Mouse (Mus musculus) stomach, embryonic 16.5 days (tissue): ENCODE results near the gene Cog6. TPM values are rescaled to one million over a fixed set of nuclear protein-coding genes. Genes with fewer than 3 reads are reported as not detected.

Experiments used
- ATAC-seq: fragments of 200-750 bp; cut with Nextera tagmentation; 2 replicates; pipeline ENCODE4 v1.8.0; 2017; ENCODE audit warnings: moderate number of reproducible peaks, moderate TSS enrichment; ENCODE audit not compliant: insufficient read depth, low FRiP score
- H3K27ac ChIP-seq: fragments of 300-500 bp; sonication (generic); 2 replicates; pipeline ENCODE4 v1.5.1; 2014; ENCODE audit warnings: low read length
- H3K27me3 ChIP-seq: fragments of 300-500 bp; sonication (generic); 2 replicates; pipeline ENCODE4 v1.6.1; 2014; ENCODE audit warnings: low read length, control low read depth, mixed read lengths; ENCODE audit not compliant: control insufficient read depth, insufficient read depth
- H3K36me3 ChIP-seq: fragments of 300-500 bp; sonication (generic); 2 replicates; pipeline ENCODE4 v1.6.1; 2014; ENCODE audit warnings: low read length; ENCODE audit not compliant: control insufficient read depth, insufficient read depth
- H3K4me1 ChIP-seq: fragments of 300-500 bp; sonication (generic); 2 replicates; pipeline ENCODE4 v1.6.1; 2014; ENCODE audit warnings: low read length, control low read depth, mixed read lengths; ENCODE audit not compliant: control insufficient read depth, insufficient read depth
- H3K4me2 ChIP-seq: fragments of 300-500 bp; sonication (generic); 2 replicates; pipeline ENCODE4 v1.6.1; 2014; ENCODE audit warnings: low read depth, low read length, mixed read lengths
- H3K4me3 ChIP-seq: fragments of 300-500 bp; sonication (generic); replicated peaks from 2 replicates; pipeline ENCODE4 v1.5.1; 2014; ENCODE audit warnings: mild to moderate bottlenecking, low read length
- H3K9ac ChIP-seq: fragments of 300-500 bp; sonication (generic); 2 replicates; pipeline ENCODE4 v1.6.1; 2014; ENCODE audit warnings: low read length
- H3K9me3 ChIP-seq: fragments of 300-500 bp; sonication (generic); replicated peaks from 2 replicates; pipeline ENCODE4 v1.6.1; 2016; ENCODE audit warnings: low read length, control low read depth; ENCODE audit not compliant: control insufficient read depth
- WGBS: fragments of 180-500 bp; shearing (Covaris S2); extraction: QIAGEN DNeasy Blood & Tissue Kit; methylation state at CpG from one replicate; pipeline ENCODE4 v1.1.7; 2014; 5-methylcytosine and 5-hydroxymethylcytosine counted together
- polyA plus RNA-seq: library from polyadenylated mRNA; unstranded; fragments of >200 nt; fragmentation: Nextera tagmentation; extraction: Ambion mirVana; gene quantifications from 2 replicates; pipeline ENCODE4 v1.2.1, GENCODE M21; 2015

Gene Cog6
- polyA plus RNA-seq, 1 experiment from 2014 or later = 46.8 TPM

DNA sequence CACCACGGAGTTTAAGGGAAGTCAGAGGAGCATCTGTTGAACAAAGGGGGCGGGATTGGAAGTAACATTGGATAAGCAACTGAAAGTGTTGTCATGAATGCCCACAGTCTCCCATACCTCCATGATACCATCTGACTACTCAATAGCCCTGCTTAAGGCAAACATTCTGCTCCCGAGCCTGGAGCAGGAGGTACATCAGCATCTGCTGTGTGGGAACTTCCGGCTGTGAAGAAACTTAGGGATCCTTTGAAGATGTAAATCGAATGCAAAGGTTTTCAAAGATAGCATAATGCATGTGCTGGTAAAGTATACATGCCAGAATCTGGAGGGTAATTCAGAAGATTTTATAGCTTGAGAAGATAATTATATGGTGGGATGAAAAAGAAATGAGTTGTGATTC is 21.9 kb upstream of the Cog6 start:
- Histone ChIP-seq H3K9me3 (no peaks in the 10 kb centered on the region), H3K4me1 (peaks cover 4% of the 10 kb centered on the region), H3K27ac (no peak overlapping the region), H3K27me3 (no peaks in the 10 kb centered on the region), H3K4me3 (no peak overlapping the region), H3K36me3 (no peaks in the 10 kb centered on the region), H3K9ac (no peak overlapping the region), H3K4me2 (no peak overlapping the region)
- no peak for ATAC-seq
- WGBS = 67% methylated on average over 5 of the region's 5 CpGs

DNA sequence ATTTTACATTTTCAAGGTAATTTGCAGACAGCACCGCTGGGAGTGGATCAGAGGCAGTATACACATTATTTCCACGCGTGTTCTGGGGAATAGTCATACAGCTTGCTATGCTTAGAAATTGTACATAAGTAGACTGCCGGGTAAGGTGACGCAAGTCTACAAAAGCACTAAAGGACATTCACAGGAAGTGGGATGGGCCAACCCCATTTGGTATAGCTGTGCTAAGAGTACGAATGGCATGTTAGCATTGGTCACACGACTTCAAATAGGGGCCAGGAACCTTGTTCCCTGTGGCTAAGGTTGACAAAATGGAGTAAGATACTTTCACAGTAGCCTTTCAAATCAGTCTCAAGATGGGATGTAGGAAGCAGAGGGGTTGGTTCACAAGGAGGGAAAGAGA is 19.9 kb upstream of the Cog6 start:
- no peak overlapping the region for H3K27ac ChIP-seq
- no peak overlapping the region for H3K4me2 ChIP-seq
- no peaks in the 10 kb centered on the region for H3K4me1 ChIP-seq
- no peak overlapping the region for H3K4me3 ChIP-seq
- WGBS = 81% methylated on average over 7 of the region's 7 CpGs
- no peaks in the 10 kb centered on the region for H3K9me3 ChIP-seq
- no peak overlapping the region for H3K9ac ChIP-seq
- no peaks in the 10 kb centered on the region for H3K27me3 ChIP-seq
- ATAC-seq = no peak
- no peaks in the 10 kb centered on the region for H3K36me3 ChIP-seq

DNA sequence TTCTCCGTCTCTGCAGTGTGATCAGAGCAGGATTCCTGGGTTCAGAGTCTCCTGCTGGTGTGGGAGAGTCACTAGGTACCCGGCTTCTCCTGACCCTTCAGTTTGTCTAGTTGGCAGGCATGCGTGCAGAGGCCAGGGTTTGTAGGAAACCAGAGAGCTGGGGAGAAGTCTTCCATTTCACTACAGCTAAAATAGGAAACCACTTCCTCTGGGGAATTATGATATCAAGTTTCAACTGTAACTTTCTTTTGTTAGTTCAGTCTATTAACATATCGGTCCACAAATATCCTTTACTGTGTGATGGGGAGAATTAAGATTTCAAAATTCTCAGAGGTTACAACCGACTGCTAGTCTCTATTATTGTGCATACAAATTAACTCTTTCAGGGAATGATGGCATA is 19.0 kb upstream of the Cog6 start:
- Histone ChIP-seq H3K27ac (no peak overlapping the region), H3K4me1 (no peaks in the 10 kb centered on the region), H3K27me3 (no peaks in the 10 kb centered on the region), H3K4me2 (no peak overlapping the region), H3K9ac (no peak overlapping the region), H3K36me3 (no peaks in the 10 kb centered on the region), H3K9me3 (no peaks in the 10 kb centered on the region), H3K4me3 (no peak overlapping the region)
- ATAC-seq = no peak
- WGBS = 62% methylated on average over 5 of the region's 5 CpGs

DNA sequence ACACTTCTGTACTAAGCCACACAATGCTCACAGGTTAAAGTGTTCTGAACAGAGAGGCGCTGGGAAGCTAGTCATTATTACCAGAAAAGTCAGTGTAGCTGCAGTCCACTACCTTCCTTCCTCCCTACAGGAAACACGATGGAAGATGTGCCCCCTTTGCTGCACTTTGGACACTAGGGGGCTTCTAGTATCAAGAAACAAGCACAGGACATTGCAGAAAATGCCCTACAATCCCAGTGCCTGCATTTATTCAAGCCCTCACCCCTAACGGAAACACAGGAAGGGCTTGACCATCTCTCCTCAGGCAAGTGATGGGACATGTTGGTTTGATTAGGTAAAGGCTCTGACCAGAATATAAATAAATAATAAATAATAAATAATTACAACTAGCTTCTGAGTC is 16.4 kb upstream of the Cog6 start:
- Histone ChIP-seq H3K36me3 (no peaks in the 10 kb centered on the region), H3K27me3 (no peaks in the 10 kb centered on the region), H3K4me3 (no peak overlapping the region), H3K9ac (no peak overlapping the region), H3K4me2 (no peak overlapping the region), H3K4me1 (no peaks in the 10 kb centered on the region), H3K27ac (no peak overlapping the region), H3K9me3 (no peaks in the 10 kb centered on the region)
- no peak for ATAC-seq
- 24% methylated on average over 3 of the region's 3 CpGs for WGBS

DNA sequence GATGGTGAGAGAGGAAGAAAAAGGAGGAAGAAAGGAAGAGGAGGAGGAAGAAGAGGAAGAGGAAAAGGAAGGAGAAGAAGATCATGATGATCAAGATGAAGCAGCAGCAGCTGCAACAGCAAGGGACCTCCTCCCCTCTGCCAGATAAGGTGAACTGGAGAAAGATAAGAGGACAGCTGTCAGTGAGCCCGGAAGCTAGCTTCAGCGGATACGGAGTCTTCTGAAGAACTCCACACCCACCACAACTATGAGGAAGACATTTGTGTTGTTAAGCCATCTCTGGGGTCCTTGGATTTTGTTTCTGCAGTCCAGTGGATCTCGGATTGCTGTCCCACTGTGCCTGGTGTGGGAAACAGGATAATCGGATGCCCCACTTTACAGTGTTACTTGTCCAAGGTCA is 15.4 kb upstream of the Cog6 start:
- no peaks in the 10 kb centered on the region for H3K36me3 ChIP-seq
- ATAC-seq = no peak
- 40% methylated on average over 5 of the region's 5 CpGs for WGBS
- no peak overlapping the region for H3K27ac ChIP-seq
- no peaks in the 10 kb centered on the region for H3K9me3 ChIP-seq
- no peak overlapping the region for H3K4me3 ChIP-seq
- no peaks in the 10 kb centered on the region for H3K27me3 ChIP-seq
- H3K4me2 ChIP-seq = no peak overlapping the region
- no peaks in the 10 kb centered on the region for H3K4me1 ChIP-seq
- H3K9ac ChIP-seq = no peak overlapping the region

DNA sequence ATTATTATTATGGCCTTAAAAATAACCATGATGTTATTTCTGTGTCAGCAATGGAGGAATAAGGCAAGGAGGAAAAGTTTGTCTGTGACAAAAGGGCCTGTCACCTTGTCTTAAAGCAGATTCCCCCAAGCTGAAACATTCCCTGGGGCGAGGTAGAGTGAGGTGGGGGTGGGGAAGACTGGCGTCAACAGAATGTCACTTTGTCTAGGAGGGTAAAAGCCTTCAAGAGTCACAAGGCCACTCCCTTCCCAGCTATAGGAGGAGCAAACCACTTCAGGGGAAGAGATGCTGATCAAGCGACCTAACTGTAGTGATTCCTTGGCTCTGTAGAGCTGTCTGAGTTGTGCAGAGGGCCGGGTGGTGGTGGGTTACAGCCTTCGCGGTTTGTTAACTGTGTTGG is 14.5 kb upstream of the Cog6 start:
- H3K4me2 ChIP-seq = no peak overlapping the region
- no peaks in the 10 kb centered on the region for H3K4me1 ChIP-seq
- H3K9ac ChIP-seq = no peak overlapping the region
- no peak overlapping the region for H3K27ac ChIP-seq
- no peak overlapping the region for H3K4me3 ChIP-seq
- WGBS = 45% methylated on average over 6 of the region's 6 CpGs
- H3K9me3 ChIP-seq = no peaks in the 10 kb centered on the region
- no peak for ATAC-seq
- H3K27me3 ChIP-seq = no peaks in the 10 kb centered on the region
- no peaks in the 10 kb centered on the region for H3K36me3 ChIP-seq

DNA sequence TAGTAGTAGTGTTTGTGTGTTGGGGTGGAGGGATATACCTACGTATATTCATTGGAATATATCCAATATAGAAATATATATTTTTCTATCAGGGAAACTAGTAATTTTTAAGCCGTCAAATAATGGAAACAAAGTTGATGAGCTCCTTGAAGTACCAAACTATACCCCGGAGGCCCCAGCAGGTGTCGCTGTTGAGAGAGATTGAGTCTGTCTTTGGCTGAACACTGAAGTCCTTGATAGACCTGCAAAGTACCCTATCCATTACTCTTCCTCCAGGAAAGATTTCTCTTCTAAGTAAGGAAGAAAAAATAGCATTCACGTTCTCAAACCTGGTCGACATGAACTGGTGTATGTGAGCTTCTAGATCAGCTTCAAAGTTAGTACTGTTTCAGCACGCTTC is 12.0 kb upstream of the Cog6 start:
- no peak overlapping the region for H3K9ac ChIP-seq
- no peak overlapping the region for H3K4me3 ChIP-seq
- no peaks in the 10 kb centered on the region for H3K4me1 ChIP-seq
- no peak overlapping the region for H3K27ac ChIP-seq
- H3K4me2 ChIP-seq = no peak overlapping the region
- H3K36me3 ChIP-seq = no peaks in the 10 kb centered on the region
- no peaks in the 10 kb centered on the region for H3K27me3 ChIP-seq
- 22% methylated on average over 7 of the region's 7 CpGs for WGBS
- no peaks in the 10 kb centered on the region for H3K9me3 ChIP-seq
- ATAC-seq = no peak

DNA sequence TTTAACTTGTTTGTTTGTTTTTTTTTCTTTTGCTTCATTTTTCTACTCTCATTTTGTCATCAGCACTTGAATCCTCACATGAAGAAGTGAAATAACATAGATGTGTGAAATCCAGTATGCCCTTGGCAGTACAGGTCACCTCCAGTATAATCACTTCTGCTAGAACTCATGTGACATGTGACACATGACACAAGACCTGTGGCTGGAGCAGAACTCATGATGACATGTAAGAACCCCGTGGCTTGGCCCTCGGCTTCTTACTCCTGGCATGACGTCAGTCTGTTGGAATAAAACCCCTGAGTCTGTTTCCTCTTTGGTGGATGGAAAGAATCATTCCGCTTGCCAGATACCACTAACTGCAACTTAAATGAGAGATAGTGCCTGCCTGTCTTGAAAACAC is 10.3 kb upstream of the Cog6 start:
- ATAC-seq = no peak
- Histone ChIP-seq H3K4me3 (no peak overlapping the region), H3K9me3 (no peaks in the 10 kb centered on the region), H3K27me3 (no peaks in the 10 kb centered on the region), H3K36me3 (no peaks in the 10 kb centered on the region), H3K9ac (no peak overlapping the region), H3K4me2 (no peak overlapping the region), H3K4me1 (no peaks in the 10 kb centered on the region), H3K27ac (no peak overlapping the region)
- 75% methylated on average over 4 of the region's 4 CpGs for WGBS

DNA sequence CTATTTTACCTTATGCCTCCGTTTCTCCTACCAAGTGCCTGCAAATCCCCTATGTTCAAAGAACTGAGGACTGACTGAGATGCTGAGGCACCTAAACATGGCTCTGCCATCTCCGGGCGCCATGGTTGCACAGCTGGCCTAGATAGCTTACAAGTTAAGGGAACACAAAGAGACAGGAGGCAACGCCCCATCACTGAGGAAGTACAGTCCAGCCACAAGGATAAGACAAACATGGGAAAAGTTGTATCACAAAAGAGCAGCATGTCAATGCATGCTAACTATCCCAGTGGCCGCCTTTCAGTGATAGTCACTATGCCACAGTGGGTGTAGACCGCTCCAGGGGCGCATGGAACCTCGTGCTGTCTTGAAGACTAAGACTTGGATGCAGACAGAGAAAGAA is 9.6 kb downstream of the Cog6 start:
- no peak overlapping the region for H3K4me2 ChIP-seq
- no peaks in the 10 kb centered on the region for H3K9me3 ChIP-seq
- H3K4me1 ChIP-seq = no peaks in the 10 kb centered on the region
- no peak overlapping the region for H3K9ac ChIP-seq
- H3K36me3 ChIP-seq = 0 out of 2 replicates have a peak, but pooled peaks cover 4% of the 10 kb centered on the region
- no peaks in the 10 kb centered on the region for H3K27me3 ChIP-seq
- H3K27ac ChIP-seq = no peak overlapping the region
- 90% methylated on average over 8 of the region's 8 CpGs for WGBS
- ATAC-seq = no peak
- H3K4me3 ChIP-seq = no peak overlapping the region
